Mouse (Mus musculus) limb, embryonic 13.5 days (tissue): ENCODE data around the gene Uaca. TPM values are rescaled to one million over a fixed set of nuclear protein-coding genes. Genes with fewer than 3 reads are reported as not detected.

ENCODE experiments used
- ATAC-seq: fragments of 200-750 bp; cut with Nextera tagmentation; 2 replicates; pipeline ENCODE4 v1.8.0; 2017; ENCODE audit warnings: low read depth, moderate number of reproducible peaks, moderate TSS enrichment; ENCODE audit not compliant: low FRiP score
- H3K27ac ChIP-seq: fragments of 300-500 bp; sonication (generic); 2 replicates; pipeline ENCODE4 v1.5.1; 2015; ENCODE audit warnings: inconsistent platforms, mild to moderate bottlenecking, moderate library complexity
- H3K27me3 ChIP-seq: fragments of 300-500 bp; sonication (generic); 2 replicates; pipeline ENCODE4 v1.6.1; 2015; ENCODE audit warnings: mild to moderate bottlenecking, inconsistent platforms
- H3K36me3 ChIP-seq: fragments of 300-500 bp; sonication (generic); 2 replicates; pipeline ENCODE4 v1.6.1; 2015; ENCODE audit warnings: inconsistent platforms, mild to moderate bottlenecking, moderate library complexity
- H3K4me1 ChIP-seq: fragments of 300-500 bp; sonication (generic); 2 replicates; pipeline ENCODE4 v1.6.1; 2015; ENCODE audit warnings: inconsistent platforms
- H3K4me2 ChIP-seq: fragments of 300-500 bp; sonication (generic); replicated peaks from 2 replicates; pipeline ENCODE4 v1.6.1; 2015; ENCODE audit warnings: inconsistent platforms, mild to moderate bottlenecking, moderate library complexity
- H3K4me3 ChIP-seq: fragments of 300-500 bp; sonication (generic); 2 replicates; pipeline ENCODE4 v1.5.1; 2015; ENCODE audit warnings: moderate library complexity, mild to moderate bottlenecking, inconsistent platforms
- H3K9ac ChIP-seq: fragments of 300-500 bp; sonication (generic); 2 replicates; pipeline ENCODE4 v1.6.1; 2015; ENCODE audit warnings: mild to moderate bottlenecking, inconsistent platforms
- H3K9me3 ChIP-seq: fragments of 300-500 bp; sonication (generic); 2 replicates; pipeline ENCODE4 v1.6.1; 2016; ENCODE audit warnings: inconsistent platforms
- WGBS: fragments of 180-500 bp; shearing (Covaris S2); methylation state at CpG from one replicate; pipeline ENCODE4 v1.1.7; 2015; 5-methylcytosine and 5-hydroxymethylcytosine counted together
- polyA plus RNA-seq: library from polyadenylated mRNA; unstranded; fragments of >200 nt; fragmentation: Nextera tagmentation; extraction: Ambion mirVana; gene quantifications from 2 replicates; pipeline ENCODE4 v1.2.1, GENCODE M21; 2015

The Uaca gene
- polyA plus RNA-seq, 1 experiment from 2014 or later, result 31.4 TPM

- Histone ChIP-seq H3K4me2 (no peak overlapping the region), H3K9me3 (no peaks in the 10 kb centered on the region), H3K4me1 (peaks cover 20% of the 10 kb centered on the region), H3K27ac (no peak overlapping the region), H3K4me3 (no peak overlapping the region), H3K9ac (no peak overlapping the region), H3K27me3 (no peaks in the 10 kb centered on the region), H3K36me3 (peaks cover 8% of the 10 kb centered on the region; the same call in 1 of the 2 replicates)
- 20% methylated on average over 5 of the region's 5 CpGs for WGBS
- no peak for ATAC-seq
Measured at GRCm38 (mm10) chr9:60841393-60841792, 47.1 kb downstream of the Uaca start.

- H3K4me2 ChIP-seq, result no peak overlapping the region
- peaks cover 3% of the 10 kb centered on the region for H3K4me1 ChIP-seq
Measured at GRCm38 (mm10) chr9:60843415-60844076, 49.2 kb downstream of the Uaca start.

GRCm38 (mm10) chr9:60848730-60849129, 54.4 kb downstream of the Uaca start:
- Histone ChIP-seq H3K27ac (no peak overlapping the region), H3K9ac (no peak overlapping the region), H3K4me1 (no peaks in the 10 kb centered on the region), H3K27me3 (no peaks in the 10 kb centered on the region), H3K4me2 (no peak overlapping the region), H3K9me3 (no peaks in the 10 kb centered on the region), H3K4me3 (no peak overlapping the region), H3K36me3 (peaks cover 17% of the 10 kb centered on the region)
- WGBS, result 70% methylated on average over 9 of the region's 9 CpGs
- ATAC-seq, result no peak

More at GRCm38 (mm10) chr9:60843415-60844076, 49.2 kb downstream of the Uaca start:
- Histone ChIP-seq H3K27ac (no peak overlapping the region), H3K4me3 (no peak overlapping the region), H3K27me3 (no peaks in the 10 kb centered on the region), H3K36me3 (peaks cover 10% of the 10 kb centered on the region; the same call in 1 of the 2 replicates), H3K9ac (no peak overlapping the region), H3K9me3 (no peaks in the 10 kb centered on the region)
- WGBS, result 81% methylated on average over 6 of the region's 6 CpGs
- ATAC-seq, result no peak

- no peak for ATAC-seq
- 89% methylated on average over 12 of the region's 12 CpGs for WGBS
- no peak overlapping the region for H3K27ac ChIP-seq
Measured at GRCm38 (mm10) chr9:60849986-60850385, 55.6 kb downstream of the Uaca start.

GRCm38 (mm10) chr9:60854196-60854595, 59.9 kb downstream of the Uaca start:
- Histone ChIP-seq H3K36me3 (peaks cover 36% of the 10 kb centered on the region), H3K27ac (no peak overlapping the region), H3K9ac (no peak overlapping the region), H3K9me3 (no peaks in the 10 kb centered on the region), H3K4me3 (no peak overlapping the region), H3K4me2 (no peak overlapping the region), H3K4me1 (peaks cover 4% of the 10 kb centered on the region; the same call in 1 of the 2 replicates), H3K27me3 (no peaks in the 10 kb centered on the region)
- ATAC-seq, result no peak
- WGBS, result 95% methylated on average over 11 of the region's 11 CpGs

More at GRCm38 (mm10) chr9:60849986-60850385, 55.6 kb downstream of the Uaca start:
- H3K36me3 ChIP-seq, result peaks cover 25% of the 10 kb centered on the region
- H3K4me3 ChIP-seq, result no peak overlapping the region
- no peak overlapping the region for H3K4me2 ChIP-seq
- no peaks in the 10 kb centered on the region for H3K9me3 ChIP-seq
- no peaks in the 10 kb centered on the region for H3K4me1 ChIP-seq
- H3K9ac ChIP-seq, result no peak overlapping the region
- H3K27me3 ChIP-seq, result no peaks in the 10 kb centered on the region

GRCm38 (mm10) chr9:60857833-60858232, 63.5 kb downstream of the Uaca start:
- H3K9ac ChIP-seq, result no peak overlapping the region
- WGBS, result 25% methylated on average over 5 of the region's 5 CpGs
- H3K9me3 ChIP-seq, result no peaks in the 10 kb centered on the region
- H3K27me3 ChIP-seq, result no peaks in the 10 kb centered on the region
- peak; percentile 32; the same call in 1 of the 2 replicates for ATAC-seq
- H3K27ac ChIP-seq, result no peak overlapping the region
- H3K36me3 ChIP-seq, result peaks cover 47% of the 10 kb centered on the region
- H3K4me3 ChIP-seq, result no peak overlapping the region
- H3K4me2 ChIP-seq, result peak overlapping the region; percentile 51; the same call in 1 of the 2 replicates
- peaks cover 4% of the 10 kb centered on the region; the same call in 1 of the 2 replicates for H3K4me1 ChIP-seq

- Histone ChIP-seq H3K4me3 (0 out of 2 replicates have a peak overlapping the region, but pooled peaks have one; percentile 5), H3K9me3 (no peaks in the 10 kb centered on the region), H3K27ac (no peak overlapping the region), H3K36me3 (peaks cover 53% of the 10 kb centered on the region), H3K4me2 (peak overlapping the region; percentile 51), H3K4me1 (peaks cover 4% of the 10 kb centered on the region; the same call in 1 of the 2 replicates), H3K9ac (no peak overlapping the region), H3K27me3 (no peaks in the 10 kb centered on the region)
- 40% methylated on average over 11 of the region's 11 CpGs for WGBS
- no peak for ATAC-seq
Measured at GRCm38 (mm10) chr9:60858306-60858960, 64.1 kb downstream of the Uaca start.

- Histone ChIP-seq H3K4me2 (no peak overlapping the region), H3K4me1 (peaks cover 4% of the 10 kb centered on the region; the same call in 1 of the 2 replicates), H3K9ac (no peak overlapping the region), H3K27me3 (no peaks in the 10 kb centered on the region), H3K4me3 (no peak overlapping the region), H3K36me3 (peaks cover 54% of the 10 kb centered on the region), H3K9me3 (no peaks in the 10 kb centered on the region), H3K27ac (no peak overlapping the region)
- WGBS, result 74% methylated on average over 9 of the region's 9 CpGs
- no peak for ATAC-seq
Measured at GRCm38 (mm10) chr9:60859031-60859430, 64.7 kb downstream of the Uaca start.

GRCm38 (mm10) chr9:60861030-60861429, 66.7 kb downstream of the Uaca start:
- no peak overlapping the region for H3K4me3 ChIP-seq
- no peaks in the 10 kb centered on the region for H3K9me3 ChIP-seq
- ATAC-seq, result no peak
- peaks cover 53% of the 10 kb centered on the region for H3K36me3 ChIP-seq
- WGBS, result 88% methylated on average over 5 of the region's 5 CpGs
- no peak overlapping the region for H3K4me2 ChIP-seq
- no peaks in the 10 kb centered on the region for H3K27me3 ChIP-seq
- H3K9ac ChIP-seq, result no peak overlapping the region
- H3K4me1 ChIP-seq, result peaks cover 4% of the 10 kb centered on the region; the same call in 1 of the 2 replicates
- no peak overlapping the region for H3K27ac ChIP-seq

GRCm38 (mm10) chr9:60864664-60865063, 70.3 kb downstream of the Uaca start:
- WGBS, result 93% methylated on average over 9 of the region's 9 CpGs
- no peak overlapping the region for H3K9ac ChIP-seq
- no peaks in the 10 kb centered on the region for H3K9me3 ChIP-seq
- peaks cover 57% of the 10 kb centered on the region for H3K36me3 ChIP-seq
- no peaks in the 10 kb centered on the region for H3K4me1 ChIP-seq
- no peak overlapping the region for H3K27ac ChIP-seq
- H3K4me2 ChIP-seq, result no peak overlapping the region
- H3K4me3 ChIP-seq, result no peak overlapping the region
- ATAC-seq, result no peak
- no peaks in the 10 kb centered on the region for H3K27me3 ChIP-seq

- no peak overlapping the region for H3K9ac ChIP-seq
- H3K36me3 ChIP-seq, result peaks cover 61% of the 10 kb centered on the region
- H3K27ac ChIP-seq, result no peak overlapping the region
- WGBS, result 47% methylated on average over 4 of the region's 4 CpGs
- no peaks in the 10 kb centered on the region for H3K27me3 ChIP-seq
- no peaks in the 10 kb centered on the region for H3K4me1 ChIP-seq
- H3K4me3 ChIP-seq, result no peak overlapping the region
- no peak for ATAC-seq
- H3K4me2 ChIP-seq, result no peak overlapping the region
- H3K9me3 ChIP-seq, result no peaks in the 10 kb centered on the region
Measured at GRCm38 (mm10) chr9:60865866-60866265, 71.5 kb downstream of the Uaca start.

GRCm38 (mm10) chr9:60870451-60870850, 76.1 kb downstream of the Uaca start:
- H3K36me3 ChIP-seq, result peaks cover 56% of the 10 kb centered on the region
- H3K4me2 ChIP-seq, result no peak overlapping the region
- H3K9me3 ChIP-seq, result no peaks in the 10 kb centered on the region
- H3K4me1 ChIP-seq, result no peaks in the 10 kb centered on the region; the same call in 1 of the 2 replicates
- no peaks in the 10 kb centered on the region for H3K27me3 ChIP-seq
- ATAC-seq, result no peak
- no peak overlapping the region for H3K27ac ChIP-seq
- WGBS, result 88% methylated on average over 18 of the region's 18 CpGs
- no peak overlapping the region for H3K4me3 ChIP-seq
- no peak overlapping the region for H3K9ac ChIP-seq
